Mouse (Mus musculus) heart, postnatal 25 days (tissue): ENCODE results near the gene Gm30191. TPM values are rescaled to one million over a fixed set of nuclear protein-coding genes. Genes with fewer than 3 reads are reported as not detected.
"Not testable (repeated sequence)": the region's sequence is repeated elsewhere in the genome, so short reads cannot be mapped to it uniquely, and the experiment has no call there.

Experiments used
- DNase-seq: peaks from one replicate; pipeline ENCODE4 v3.0.0; 2022; ENCODE audit warnings: low spot score
- intact Hi-C: fragments of 180-260 bp; cut with DNase I; formaldehyde crosslinking; loops from one replicate; pipeline ENCODE4 v1.15.1; 2025
- total RNA-seq, 2 experiments: library from RNA; stranded (reverse); gene quantifications; 2 replicates each; pipeline ENCODE4 v1.2.3; 2021

The Gm30191 gene
- total RNA-seq, 2 experiments from 2014 or later: not detected

- DNase-seq: no peak
- intact Hi-C loops: loop anchor here (2.0 kb wide), 1 partner anchor 36 kb away; the partner anchor contains the start of gene Pdik1l
Observed at GRCm38 (mm10) chr4:134250930-134251240, 4.2 kb downstream of the Gm30191 start.

DNA sequence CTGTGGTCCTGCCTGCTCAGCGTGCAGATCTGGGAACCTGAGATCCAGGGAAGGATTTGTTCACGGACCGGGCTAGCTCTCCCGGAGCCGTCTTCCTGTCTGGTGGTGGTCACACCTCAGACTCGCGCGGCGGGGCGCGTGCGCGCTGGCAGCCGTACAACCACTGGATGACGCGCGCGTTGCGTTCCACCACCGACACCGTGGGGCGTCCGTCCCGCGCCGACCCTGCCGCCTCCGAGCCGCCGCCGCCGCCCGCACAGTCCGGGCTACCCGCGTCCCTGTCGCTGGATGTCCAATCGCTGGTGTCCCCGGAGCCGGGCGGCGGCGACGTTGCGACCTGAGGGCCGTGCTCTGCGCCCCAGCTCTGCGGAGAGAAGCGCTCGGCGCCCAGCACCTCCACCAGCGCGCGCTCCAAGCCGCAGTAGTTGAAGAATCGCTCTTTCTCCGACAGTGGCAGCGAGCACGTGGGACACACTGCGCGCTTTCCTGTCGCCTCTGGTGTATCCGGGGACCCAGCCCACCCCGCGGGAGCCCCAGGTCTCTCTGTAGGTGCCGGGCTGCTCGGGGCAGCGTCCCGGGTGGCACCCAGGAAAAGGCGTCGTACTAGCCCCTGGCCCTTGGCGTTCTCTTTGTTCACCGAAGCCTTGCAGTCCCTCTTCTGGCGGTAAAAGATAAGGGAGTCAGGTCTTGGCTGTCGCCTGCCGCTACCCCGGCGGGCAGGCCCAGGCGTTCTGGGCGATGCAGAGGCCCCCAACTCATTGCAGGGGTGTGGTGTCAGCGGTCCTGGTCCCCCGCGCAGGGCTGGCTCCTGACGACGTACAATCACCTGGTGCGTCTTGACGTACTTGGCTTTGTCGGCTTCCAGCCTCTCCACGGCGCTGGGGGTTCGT is 4.8 kb downstream of the Gm30191 start:
- DNase-seq: no peak
- intact Hi-C loops: loop anchor here (2.0 kb wide), 1 partner anchor 35 kb away; the partner anchor contains the start of gene Pdik1l

GRCm38 (mm10) chr4:134252131-134252910 is 5.6 kb downstream of the Gm30191 start:
- intact Hi-C loops: no loop called here
- no peak for DNase-seq

DNA sequence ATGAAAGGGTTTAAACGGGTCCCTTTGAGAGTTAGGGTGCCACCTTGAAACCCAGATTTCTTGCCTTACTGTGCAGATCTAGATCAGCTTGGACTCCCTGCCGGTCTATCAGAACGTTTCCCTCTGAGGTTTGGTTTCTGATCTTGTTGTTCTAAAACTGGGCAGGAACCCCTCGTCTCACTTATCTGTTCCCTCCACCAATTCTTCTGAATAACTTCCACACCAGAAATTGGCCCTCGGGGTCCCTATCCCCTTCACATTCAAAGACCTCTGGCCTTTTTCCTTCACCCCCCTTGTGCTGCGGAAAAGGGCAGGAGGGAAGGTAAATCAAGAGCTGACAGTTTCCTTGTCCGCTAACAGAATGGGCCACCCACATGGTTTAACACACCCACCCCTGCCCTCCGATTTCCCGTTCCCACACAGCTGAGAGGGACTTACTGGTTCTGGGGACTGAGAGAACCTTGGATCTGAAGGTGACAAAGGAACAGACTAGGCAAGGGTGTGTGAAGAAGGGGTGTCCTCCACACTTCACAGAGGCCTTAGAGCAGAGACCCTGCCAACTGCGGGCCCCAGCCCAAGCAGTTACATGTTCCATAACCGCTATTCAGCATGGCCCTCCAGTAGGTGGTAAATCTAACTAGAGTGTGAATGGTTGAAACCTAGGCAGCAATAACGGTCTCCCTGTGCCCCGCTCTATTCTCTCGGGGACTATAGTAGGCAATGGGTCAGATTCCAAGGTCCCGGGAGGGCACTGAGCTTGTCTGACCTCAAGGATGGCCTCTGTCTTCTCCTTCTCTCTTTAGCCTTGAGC is 6.4 kb downstream of the Gm30191 start:
- intact Hi-C loops: no loop called here
- DNase-seq: no peak

DNA sequence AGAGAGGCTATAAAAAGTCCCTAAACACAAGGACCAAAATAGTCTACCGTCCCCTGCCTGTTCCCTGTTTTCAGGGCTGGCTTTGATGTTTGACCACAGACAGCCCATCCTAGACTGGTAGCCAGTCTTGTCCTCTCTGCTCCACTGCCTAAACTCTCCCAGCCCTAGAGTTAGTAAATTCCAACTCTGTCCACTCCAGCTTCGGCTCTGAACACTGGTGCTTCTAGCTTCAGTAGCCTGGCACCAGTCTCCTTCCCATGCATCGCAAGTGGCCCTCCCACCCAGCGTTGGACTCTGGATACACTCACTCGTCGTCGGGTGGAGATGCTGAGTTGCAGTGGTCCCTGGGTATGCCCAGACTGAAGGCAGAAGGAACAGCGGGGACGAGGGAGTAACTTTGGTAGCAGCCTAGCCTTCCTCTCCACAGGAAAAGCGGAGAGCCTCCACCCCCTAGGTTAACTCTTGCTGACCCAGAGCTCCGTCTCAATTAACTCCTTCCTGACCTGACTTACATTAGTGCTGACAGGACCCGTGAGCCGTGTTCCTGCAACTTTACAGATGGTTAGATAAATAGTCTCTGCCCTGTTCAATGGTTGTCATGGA is 7.1 kb downstream of the Gm30191 start, which contains the start of gene Grrp1:
Grrp1 (minus strand) TSS at position 385 of the 603 bp plus-strand sequence.
- intact Hi-C loops: no loop called here
- DNase-seq: no peak

- DNase-seq: no peak
- intact Hi-C loops: no loop called here
Observed at GRCm38 (mm10) chr4:134254835-134255234, 8.1 kb downstream of the Gm30191 start.

DNA sequence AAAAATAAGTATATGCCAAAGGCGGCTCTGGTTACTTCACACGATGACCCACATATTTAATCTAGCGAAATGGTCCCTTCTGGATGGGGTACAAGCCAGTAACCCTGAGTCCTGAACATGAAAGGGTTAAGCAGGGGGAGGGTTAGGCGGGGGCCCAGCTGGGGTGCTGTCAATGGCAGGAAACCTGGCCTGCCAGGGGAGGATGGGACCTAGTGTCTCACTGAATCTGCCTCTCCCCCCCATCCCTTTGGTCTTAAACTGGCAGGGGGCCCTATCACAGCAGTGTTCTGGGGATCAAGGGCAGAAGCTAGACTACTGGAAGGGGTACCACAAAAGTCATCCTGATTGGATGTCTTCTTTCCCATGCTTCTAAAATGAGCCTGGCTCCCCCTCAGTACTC is 9.1 kb downstream of the Gm30191 start:
- no peak for DNase-seq
- intact Hi-C loops: no loop called here

DNA sequence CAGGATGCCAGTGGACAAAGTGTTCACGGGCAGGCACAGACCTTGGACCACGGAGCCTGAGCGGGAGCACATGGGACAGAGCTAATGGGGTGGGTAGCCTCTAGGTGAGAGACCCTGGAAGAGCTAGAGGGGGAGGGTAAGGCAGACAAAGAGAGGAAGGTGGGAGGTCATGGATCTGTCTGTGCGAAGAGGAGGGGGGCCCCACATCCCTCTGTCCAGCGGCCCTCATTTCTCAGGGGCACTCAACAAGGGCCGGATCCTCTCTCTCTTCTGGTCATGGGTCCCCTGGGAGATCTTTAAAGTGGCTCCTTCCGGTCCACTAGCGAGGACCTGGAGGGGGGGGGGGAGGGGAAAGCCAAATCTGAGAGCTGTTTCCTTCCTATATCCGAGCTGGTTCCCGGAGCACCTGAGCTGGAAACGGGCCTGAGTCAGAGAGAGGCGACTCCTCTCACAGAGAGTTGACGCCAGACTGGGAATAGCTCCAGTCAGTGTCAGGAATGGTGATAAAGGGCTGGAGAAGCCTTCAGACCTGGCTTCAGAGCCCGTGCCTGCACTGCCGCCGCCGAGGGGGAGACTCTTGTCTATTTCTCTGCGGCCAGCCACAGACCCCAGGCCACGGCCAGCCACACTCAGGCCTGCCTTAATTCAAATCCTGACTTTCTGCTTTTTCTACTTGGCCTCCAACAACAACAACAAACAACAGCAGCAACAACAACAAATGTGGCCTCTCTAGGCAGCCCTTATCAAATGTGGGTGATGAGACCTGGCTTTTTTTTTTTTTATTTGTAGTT is 9.9 kb downstream of the Gm30191 start:
- intact Hi-C loops: no loop called here
- DNase-seq: no peak

- intact Hi-C loops: no loop called here
- no peak for DNase-seq
Observed at GRCm38 (mm10) chr4:134257198-134258009, 10.7 kb downstream of the Gm30191 start.

GRCm38 (mm10) chr4:134258354-134258753 is 11.6 kb downstream of the Gm30191 start:
- no peak for DNase-seq
- intact Hi-C loops: no loop called here

GRCm38 (mm10) chr4:134263191-134263590 is 16.5 kb downstream of the Gm30191 start:
- intact Hi-C loops: loop anchor here (5.0 kb wide), 1 partner anchor 104 kb away; no protein-coding TSS in a partner anchor
- DNase-seq: no peak

GRCm38 (mm10) chr4:134265860-134266585 is 19.3 kb downstream of the Gm30191 start:
- DNase-seq: no peak
- intact Hi-C loops: loop anchor here (5.0 kb wide), 1 partner anchor 79 kb away; the partner anchor contains the start of gene Cep85

DNA sequence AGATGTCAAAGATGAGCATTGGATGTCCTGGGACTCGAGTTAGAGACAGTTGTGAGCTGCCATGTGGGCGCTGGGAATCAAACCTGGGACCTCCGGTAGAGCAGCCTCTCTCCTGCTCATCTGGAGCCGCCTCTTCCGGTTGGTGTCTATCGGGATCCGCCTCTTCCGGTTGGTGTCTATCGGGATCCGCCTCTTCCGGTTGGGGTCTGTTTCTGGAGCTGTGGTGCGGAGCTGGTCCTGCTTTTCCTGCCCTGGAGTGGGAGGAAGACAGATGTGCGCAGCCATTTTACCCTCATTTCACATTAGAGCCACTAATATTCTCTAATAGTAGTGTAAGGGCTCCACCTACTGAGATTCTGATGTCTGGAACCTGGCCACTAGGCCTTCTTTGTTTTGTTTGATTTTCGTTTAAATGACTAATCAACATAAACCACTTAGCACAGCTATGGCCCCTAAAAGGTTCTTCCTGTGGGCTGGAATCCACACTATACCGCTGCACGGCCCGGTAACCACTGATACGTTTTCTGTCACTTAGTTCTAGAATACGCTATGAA is 21.4 kb downstream of the Gm30191 start:
- no peak for DNase-seq
- intact Hi-C loops: loop anchor here (2.0 to 5.0 kb wide), 2 partner anchors 19 to 81 kb away; partner anchors contain the start of gene Cep85

DNA sequence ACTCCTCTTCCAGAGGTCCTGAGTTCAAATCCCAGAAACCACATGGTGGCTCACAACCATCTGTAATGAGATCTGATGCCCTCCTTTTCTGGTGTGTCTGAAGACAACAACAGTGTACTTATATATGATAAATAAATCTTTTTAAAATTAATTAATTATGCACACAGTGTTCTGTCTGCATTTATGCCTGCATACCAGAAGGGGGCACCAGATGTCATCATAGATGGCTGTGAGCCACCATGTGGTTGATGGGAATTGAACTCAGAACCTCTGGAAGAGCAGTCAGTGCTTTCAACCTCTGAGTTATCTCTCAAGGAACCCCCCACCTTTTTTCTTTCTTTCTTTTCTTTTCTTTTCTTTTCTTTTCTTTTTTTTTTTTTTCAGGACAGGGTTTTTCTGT is 22.9 kb downstream of the Gm30191 start:
- intact Hi-C loops: loop anchor here (2.0 to 5.0 kb wide), 2 partner anchors 21 to 82 kb away; partner anchors contain the start of gene Cep85

GRCm38 (mm10) chr4:134271979-134272378 is 25.2 kb downstream of the Gm30191 start:
- intact Hi-C loops: no loop called here
- DNase-seq: no peak

More for the DNA sequence above, 22.9 kb downstream of the Gm30191 start:
- DNase-seq: not testable (repeated sequence)

DNA sequence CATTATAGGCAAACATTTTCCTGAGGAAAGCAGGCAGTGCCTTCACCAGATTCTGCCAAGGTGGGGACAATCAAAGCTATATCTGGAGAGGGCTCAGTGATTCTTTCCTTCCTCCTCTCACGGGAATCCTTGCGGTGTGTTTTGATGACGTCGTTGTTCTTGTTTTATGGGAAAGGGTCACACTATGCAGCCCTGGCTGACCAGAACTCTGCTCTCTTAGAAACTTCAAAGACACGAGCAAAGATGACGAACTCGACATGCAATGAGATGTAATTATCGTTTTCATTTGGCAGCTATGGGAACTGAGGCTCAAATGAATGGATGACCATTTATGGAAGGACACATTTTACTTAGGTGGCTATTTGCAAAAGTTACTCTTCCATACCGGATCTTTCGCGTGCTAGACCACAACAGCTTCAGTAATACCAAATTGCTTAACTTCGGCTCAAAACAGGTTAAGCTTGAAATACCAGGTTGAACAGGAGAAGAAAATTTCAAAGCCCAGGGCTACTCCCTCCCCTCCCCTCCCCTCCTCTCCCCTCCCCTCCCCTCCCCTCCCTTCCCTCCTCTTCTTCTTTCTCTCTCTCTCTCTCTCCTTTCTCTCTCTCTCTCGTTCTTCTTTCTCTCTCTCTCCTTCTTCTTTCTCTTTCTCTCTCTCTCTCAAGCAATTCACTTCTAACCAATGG is 26.1 kb downstream of the Gm30191 start:
- intact Hi-C loops: no loop called here
- no peak for DNase-seq
